Mouse (Mus musculus): ENCODE data around the gene Prss54. TPM values are rescaled to one million over a fixed set of nuclear protein-coding genes. Genes with fewer than 3 reads are reported as not detected.

The Prss54 gene
- polyA plus RNA-seq, 1 experiment, result not detected

- no peaks in the 10 kb centered on the region for H3K4me1 ChIP-seq (ENCODE audit: control insufficient read depth, insufficient read depth, low read length)
- no peak within 1 kb of the TSS for H3K27ac ChIP-seq (ENCODE audit: insufficient read depth, low read length)
- TF ChIP-seq POLR2A (IDR thresholded peaks at IDR 0.05; ENCODE audit: low read depth, low read length), result no peak
- no peak for TF ChIP-seq CTCF (IDR thresholded peaks at IDR 0.05; ENCODE audit: borderline replicate concordance, insufficient read depth, low read length)
- peak within 1 kb of the TSS; percentile 40 for H3K4me3 ChIP-seq (ENCODE audit: insufficient read depth, low read length)
These were observed 42.4 kb downstream of the Prss54 start, which contains the start of gene Ccdc113 for GRCm38 (mm10) chr8:95533584-95534387. Ccdc113 (plus strand) TSS chr8:95534085.

- Histone ChIP-seq H3K4me1 (ENCODE audit: control insufficient read depth, insufficient read depth, low read length) (no peaks in the 10 kb centered on the region), H3K27ac (ENCODE audit: insufficient read depth, low read length) (no peak overlapping the region), H3K4me3 (ENCODE audit: insufficient read depth, low read length) (no peak overlapping the region)
- no peak for TF ChIP-seq CTCF (IDR thresholded peaks at IDR 0.05; ENCODE audit: borderline replicate concordance, insufficient read depth, low read length)
- no peak for TF ChIP-seq POLR2A (IDR thresholded peaks at IDR 0.05; ENCODE audit: low read depth, low read length)
These were observed 43.9 kb downstream of the Prss54 start for GRCm38 (mm10) chr8:95532206-95532605.

- Histone ChIP-seq H3K4me1 (ENCODE audit: control insufficient read depth, insufficient read depth, low read length) (no peaks in the 10 kb centered on the region), H3K4me3 (ENCODE audit: insufficient read depth, low read length) (no peak overlapping the region), H3K27ac (ENCODE audit: insufficient read depth, low read length) (no peak overlapping the region)
- TF ChIP-seq POLR2A (IDR thresholded peaks at IDR 0.05; ENCODE audit: low read depth, low read length) (no peak), CTCF (IDR thresholded peaks at IDR 0.05; ENCODE audit: borderline replicate concordance, insufficient read depth, low read length) (no peak)
These were observed 47.3 kb downstream of the Prss54 start for GRCm38 (mm10) chr8:95528750-95529310.

- TF ChIP-seq CTCF (IDR thresholded peaks at IDR 0.05; ENCODE audit: borderline replicate concordance, insufficient read depth, low read length) (no peak), POLR2A (IDR thresholded peaks at IDR 0.05; ENCODE audit: low read depth, low read length) (no peak)
- Histone ChIP-seq H3K4me3 (ENCODE audit: insufficient read depth, low read length) (no peak overlapping the region), H3K27ac (ENCODE audit: insufficient read depth, low read length) (no peak overlapping the region), H3K4me1 (ENCODE audit: control insufficient read depth, insufficient read depth, low read length) (no peaks in the 10 kb centered on the region)
These were observed 47.9 kb downstream of the Prss54 start for GRCm38 (mm10) chr8:95528194-95528593.

GRCm38 (mm10) chr8:95523991-95524390 lies 52.1 kb downstream of the Prss54 start:
- Histone ChIP-seq H3K27ac (ENCODE audit: insufficient read depth, low read length) (no peak overlapping the region), H3K4me3 (ENCODE audit: insufficient read depth, low read length) (no peak overlapping the region)
- TF ChIP-seq POLR2A (IDR thresholded peaks at IDR 0.05; ENCODE audit: low read depth, low read length), result no peak
- no peak for TF ChIP-seq CTCF (IDR thresholded peaks at IDR 0.05; ENCODE audit: borderline replicate concordance, insufficient read depth, low read length)

GRCm38 (mm10) chr8:95516928-95517327 lies 59.2 kb downstream of the Prss54 start:
- no peak overlapping the region for H3K4me3 ChIP-seq (ENCODE audit: insufficient read depth, low read length)
- no peak overlapping the region for H3K27ac ChIP-seq (ENCODE audit: insufficient read depth, low read length)
- TF ChIP-seq CTCF (IDR thresholded peaks at IDR 0.05; ENCODE audit: borderline replicate concordance, insufficient read depth, low read length) (no peak), POLR2A (IDR thresholded peaks at IDR 0.05; ENCODE audit: low read depth, low read length) (no peak)
- no peaks in the 10 kb centered on the region for H3K4me1 ChIP-seq (ENCODE audit: control insufficient read depth, insufficient read depth, low read length)

More at GRCm38 (mm10) chr8:95523991-95524390, 52.1 kb downstream of the Prss54 start:
- no peaks in the 10 kb centered on the region for H3K4me1 ChIP-seq (ENCODE audit: control insufficient read depth, insufficient read depth, low read length)

GRCm38 (mm10) chr8:95513219-95513618 lies 62.9 kb downstream of the Prss54 start:
- Histone ChIP-seq H3K4me3 (ENCODE audit: insufficient read depth, low read length) (no peak overlapping the region), H3K27ac (ENCODE audit: insufficient read depth, low read length) (no peak overlapping the region), H3K4me1 (ENCODE audit: control insufficient read depth, insufficient read depth, low read length) (no peaks in the 10 kb centered on the region)
- TF ChIP-seq POLR2A (IDR thresholded peaks at IDR 0.05; ENCODE audit: low read depth, low read length), result no peak
- no peak for TF ChIP-seq CTCF (IDR thresholded peaks at IDR 0.05; ENCODE audit: borderline replicate concordance, insufficient read depth, low read length)

GRCm38 (mm10) chr8:95512257-95512656 lies 63.9 kb downstream of the Prss54 start:
- H3K4me3 ChIP-seq (ENCODE audit: insufficient read depth, low read length), result no peak overlapping the region
- TF ChIP-seq CTCF (IDR thresholded peaks at IDR 0.05; ENCODE audit: borderline replicate concordance, insufficient read depth, low read length) (no peak), POLR2A (IDR thresholded peaks at IDR 0.05; ENCODE audit: low read depth, low read length) (no peak)
- H3K4me1 ChIP-seq (ENCODE audit: control insufficient read depth, insufficient read depth, low read length), result no peaks in the 10 kb centered on the region
- no peak overlapping the region for H3K27ac ChIP-seq (ENCODE audit: insufficient read depth, low read length)

Other genes with a start within 250 kb of the Prss54 start
- gene Zfp319, start 244.4 kb downstream of the Prss54 start, polyA plus RNA-seq (2011; ENCODE audit: insufficient read length, low read depth, missing spikeins), result 5.8 and 6.6 TPM in 2 replicates
- gene Usb1, start 244.1 kb downstream of the Prss54 start, polyA plus RNA-seq (2011; ENCODE audit: insufficient read length, low read depth, missing spikeins), result 22.8 and 24.1 TPM in 2 replicates
- gene Mmp15, start 224.1 kb downstream of the Prss54 start, polyA plus RNA-seq (2011; ENCODE audit: insufficient read length, low read depth, missing spikeins), result 0.85 and 1.4 TPM in 2 replicates
- 55.4 and 68.2 TPM in 2 replicates for gene Cfap20, start 141.5 kb downstream of the Prss54 start, polyA plus RNA-seq (2011; ENCODE audit: insufficient read length, low read depth, missing spikeins)
- gene Csnk2a2, start 86.3 kb downstream of the Prss54 start, polyA plus RNA-seq (2011; ENCODE audit: insufficient read length, low read depth, missing spikeins), result 119 and 120 TPM in 2 replicates
- gene Ccdc113, start 42.3 kb downstream of the Prss54 start, polyA plus RNA-seq (2011; ENCODE audit: insufficient read length, low read depth, missing spikeins), result not detected in 2 replicates
- 6.8 and 7.0 TPM in 2 replicates for gene Gins3, start 57.1 kb upstream of the Prss54 start, polyA plus RNA-seq (2011; ENCODE audit: insufficient read length, low read depth, missing spikeins)
- gene Ndrg4, start 100.6 kb upstream of the Prss54 start, polyA plus RNA-seq (2011; ENCODE audit: insufficient read length, low read depth, missing spikeins), result 49.7 and 67.9 TPM in 2 replicates
- 16.8 and 20.2 TPM in 2 replicates for gene Setd6, start 139.5 kb upstream of the Prss54 start, polyA plus RNA-seq (2011; ENCODE audit: insufficient read length, low read depth, missing spikeins)
- gene Cnot1, start 231.1 kb upstream of the Prss54 start, polyA plus RNA-seq (2011; ENCODE audit: insufficient read length, low read depth, missing spikeins), result 124 and 145 TPM in 2 replicates
- 164 and 214 TPM in 2 replicates for gene Sap18b, start 249.0 kb upstream of the Prss54 start, polyA plus RNA-seq (2011; ENCODE audit: insufficient read length, low read depth, missing spikeins)